Comparison of ENCODE assay signal across 8 mouse cellular contexts in the genomic region with DNA sequence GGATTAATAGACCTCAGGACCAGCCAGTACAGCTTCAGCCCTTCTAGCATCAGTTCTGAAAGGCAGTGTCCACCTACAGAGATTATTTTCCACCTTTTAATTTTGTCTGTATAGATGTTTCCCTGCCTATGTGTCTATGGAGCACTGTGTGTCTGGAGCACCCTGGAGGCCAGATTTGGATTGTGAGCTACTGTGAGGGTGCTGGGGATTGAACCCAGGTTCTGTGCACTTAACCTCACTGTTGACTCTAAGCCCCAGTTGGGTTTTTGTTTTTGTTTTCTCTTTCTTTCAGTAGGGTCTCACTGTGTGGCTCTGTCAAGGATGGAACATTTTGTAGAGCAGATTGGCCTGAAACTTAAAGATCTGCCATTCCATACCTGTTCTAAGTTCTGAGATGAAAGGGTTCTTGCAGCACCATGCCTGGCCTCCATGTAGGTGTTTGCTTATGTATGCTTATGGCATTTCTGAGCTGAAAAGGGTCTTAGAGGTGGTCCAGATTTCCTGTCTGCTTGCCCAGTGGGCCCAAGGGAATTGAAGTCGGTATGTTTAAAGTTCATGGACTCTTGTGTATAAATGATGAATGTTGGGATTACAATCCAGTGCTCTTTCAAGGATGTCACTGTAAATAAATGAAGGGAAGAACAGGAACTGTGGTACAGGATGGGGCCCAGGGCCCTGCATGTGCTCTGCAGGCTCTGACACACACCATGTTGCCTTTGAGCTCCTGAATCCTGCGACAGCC. TPM values are rescaled to one million over a fixed set of nuclear protein-coding genes. Genes with fewer than 3 reads are reported as not detected.
DNase-seq lines count a peak whose midpoint lies in the region; ATAC-seq and TF ChIP-seq lines count a peak whose summit lies in the region.

No protein-coding gene starts in this region.

- peak overlapping the region; percentile 72 for H3K4me2 ChIP-seq in heart, embryonic 15.5 days
- peak overlapping the region; percentile 88 for H3K4me2 ChIP-seq in hindbrain, postnatal 0 days (ENCODE audit: low read depth, low read length)
- H3K4me2 ChIP-seq in midbrain, embryonic 16.5 days (ENCODE audit: low read length) = peak overlapping the region; percentile 93

- WGBS in heart, embryonic 15.5 days = 66% methylated on average over 2 of the region's 2 CpGs
- WGBS in embryonic facial prominence, embryonic 10.5 days = 63% methylated on average over 2 of the region's 2 CpGs
- WGBS in hindbrain, postnatal 0 days = 62% methylated on average over 2 of the region's 2 CpGs
- 57% methylated on average over 2 of the region's 2 CpGs for whole genome bisulfite sequencing in midbrain, embryonic 16.5 days

- H3K9me3 ChIP-seq in heart, embryonic 15.5 days (replicated peaks) = no peaks in the 10 kb centered on the region
- H3K9me3 ChIP-seq in embryonic facial prominence, embryonic 10.5 days = peaks cover 5% of the 10 kb centered on the region; the same call in 1 of the 2 replicates
- H3K9me3 ChIP-seq in hindbrain, postnatal 0 days (ENCODE audit: low read length) = no peaks in the 10 kb centered on the region
- no peaks in the 10 kb centered on the region for H3K9me3 ChIP-seq in midbrain, embryonic 16.5 days (replicated peaks; ENCODE audit: control insufficient read depth, low read length, poor library complexity, severe bottlenecking)

- TF ChIP-seq CTCF in hindbrain, postnatal 0 days (IDR thresholded peaks at IDR 0.05; ENCODE audit: low read depth) = no peak

- H3K27me3 ChIP-seq in heart, embryonic 15.5 days = no peaks in the 10 kb centered on the region
- no peaks in the 10 kb centered on the region for H3K27me3 ChIP-seq in embryonic facial prominence, embryonic 10.5 days (replicated peaks; ENCODE audit: low read depth, poor library complexity, severe bottlenecking)
- H3K27me3 ChIP-seq in hindbrain, postnatal 0 days (ENCODE audit: insufficient read depth, low read length) = no peaks in the 10 kb centered on the region
- no peaks in the 10 kb centered on the region for H3K27me3 ChIP-seq in midbrain, embryonic 16.5 days (ENCODE audit: control insufficient read depth, insufficient read depth, low read depth, low read length)

- H3K36me3 ChIP-seq in heart, embryonic 15.5 days = no peaks in the 10 kb centered on the region
- peaks cover 56% of the 10 kb centered on the region for H3K36me3 ChIP-seq in embryonic facial prominence, embryonic 10.5 days (replicated peaks)
- no peaks in the 10 kb centered on the region for H3K36me3 ChIP-seq in hindbrain, postnatal 0 days (ENCODE audit: insufficient read depth, low read length)
- H3K36me3 ChIP-seq in midbrain, embryonic 16.5 days (ENCODE audit: control insufficient read depth, insufficient read depth, low read length) = peaks cover 1% of the 10 kb centered on the region; the same call in 1 of the 2 replicates

- intact Hi-C loops in heart, postnatal 14 days (cut with DNase I) = loop anchor here (2.0 to 5.0 kb wide), 2 partner anchors 42 to 175 kb away; a partner anchor contains a TSS

- ATAC-seq in heart, embryonic 15.5 days (replicated peaks; ENCODE audit: insufficient number of reproducible peaks, insufficient read depth, low FRiP score, low read depth) = no peak
- no peak for ATAC-seq in hindbrain, postnatal 0 days
- no peak for ATAC-seq in midbrain, embryonic 16.5 days

- DNase-seq in heart, postnatal 14 days = no peak
- DNase-seq in embryonic facial prominence, embryonic 10.5 days (ENCODE audit: low spot score) = no peak
- DNase-seq in hindbrain, postnatal 0 days (ENCODE audit: low spot score) = no peak
- DNase-seq in adrenal gland, postnatal 4 days (ENCODE audit: low spot score in 2 of 2) = no peak
- no peak for DNase-seq in cerebellum, adult 18-20 months
- no peak for DNase-seq in adipocyte (ENCODE audit: low spot score)

- no peak overlapping the region for H3K27ac ChIP-seq in heart, embryonic 15.5 days
- H3K27ac ChIP-seq in embryonic facial prominence, embryonic 10.5 days (replicated peaks) = peak overlapping the region; percentile 40; the same call in 1 of the 2 replicates
- H3K27ac ChIP-seq in hindbrain, postnatal 0 days = no peak overlapping the region
- no peak overlapping the region for H3K27ac ChIP-seq in midbrain, embryonic 16.5 days (ENCODE audit: low read length)

- peak overlapping the region; percentile 83 for H3K4me3 ChIP-seq in heart, embryonic 15.5 days
- H3K4me3 ChIP-seq in embryonic facial prominence, embryonic 10.5 days = peak overlapping the region; percentile 98
- H3K4me3 ChIP-seq in hindbrain, postnatal 0 days (ENCODE audit: low read length) = peak overlapping the region; percentile 98
- peak overlapping the region; percentile 76; the same call in 1 of the 2 replicates for H3K4me3 ChIP-seq in midbrain, embryonic 16.5 days (ENCODE audit: low read depth, low read length)

- peaks cover 30% of the 10 kb centered on the region for H3K4me1 ChIP-seq in heart, embryonic 15.5 days (replicated peaks)
- H3K4me1 ChIP-seq in embryonic facial prominence, embryonic 10.5 days = peaks cover 43% of the 10 kb centered on the region
- peaks cover 17% of the 10 kb centered on the region for H3K4me1 ChIP-seq in hindbrain, postnatal 0 days (ENCODE audit: insufficient read depth, low read length)
- H3K4me1 ChIP-seq in midbrain, embryonic 16.5 days (ENCODE audit: control insufficient read depth, insufficient read depth, low read length) = peaks cover 34% of the 10 kb centered on the region

- H3K9ac ChIP-seq in heart, embryonic 15.5 days = peak overlapping the region; percentile 93
- peak overlapping the region; percentile 94 for H3K9ac ChIP-seq in hindbrain, postnatal 0 days (replicated peaks; ENCODE audit: low read length)
- H3K9ac ChIP-seq in midbrain, embryonic 16.5 days (ENCODE audit: low read depth, low read length) = peak overlapping the region; percentile 84

RNA-seq across cellular contexts. Expression of a gene that starts 2.4 kb away (rescaled TPM):
- polyA plus RNA-seq in heart, embryonic 15.5 days (2015; fragmentation: Nextera tagmentation; extraction: Ambion mirVana) = 20.9 and 25.8 TPM in 2 replicates
- total RNA-seq in heart, postnatal 14 days (2021) = 10 to 100 TPM; 43.1 to 44.9 TPM
- 60.1 and 61.5 TPM in 2 replicates for polyA plus RNA-seq in embryonic facial prominence, embryonic 10.5 days (2016; fragmentation: Nextera tagmentation; extraction: Ambion mirVana)
- total RNA-seq in hindbrain, postnatal 0 days (2014; rRNA removed) = 35.5 and 42.9 TPM in 2 replicates
- polyA plus RNA-seq in hindbrain, postnatal 0 days (2015; fragmentation: Nextera tagmentation; extraction: Ambion mirVana) = 15.8 and 16.7 TPM in 2 replicates
- 19.5 and 26.8 TPM in 2 replicates for polyA plus RNA-seq in midbrain, embryonic 16.5 days (2015; fragmentation: Nextera tagmentation; extraction: Ambion mirVana)
- 10 to 100 TPM; 67.4 to 76.4 TPM for total RNA-seq in adrenal gland, postnatal 4 days (2021)

RNA-seq across cellular contexts. Expression of a gene that starts 21.4 kb away (rescaled TPM):
- 39.3 and 39.4 TPM in 2 replicates for polyA plus RNA-seq in heart, embryonic 15.5 days (2015; fragmentation: Nextera tagmentation; extraction: Ambion mirVana)
- 10 to 100 TPM; 30.0 to 33.1 TPM for total RNA-seq in heart, postnatal 14 days (2021)
- polyA plus RNA-seq in embryonic facial prominence, embryonic 10.5 days (2016; fragmentation: Nextera tagmentation; extraction: Ambion mirVana) = 44.6 and 48.5 TPM in 2 replicates
- total RNA-seq in hindbrain, postnatal 0 days (2014; rRNA removed) = 13.7 and 18.5 TPM in 2 replicates
- polyA plus RNA-seq in hindbrain, postnatal 0 days (2015; fragmentation: Nextera tagmentation; extraction: Ambion mirVana) = 32.5 and 36.4 TPM in 2 replicates
- polyA plus RNA-seq in midbrain, embryonic 16.5 days (2015; fragmentation: Nextera tagmentation; extraction: Ambion mirVana) = 40.4 TPM in 2 replicates
- 10 to 100 TPM; 44.6 to 52.1 TPM for total RNA-seq in adrenal gland, postnatal 4 days (2021)

RNA-seq across cellular contexts. Expression of a gene that starts 40.0 kb away (rescaled TPM):
- 17.2 and 20.2 TPM in 2 replicates for polyA plus RNA-seq in heart, embryonic 15.5 days (2015; fragmentation: Nextera tagmentation; extraction: Ambion mirVana)
- total RNA-seq in heart, postnatal 14 days (2021) = 10 to 100 TPM; 12.3 to 13.5 TPM
- 21.3 and 22.2 TPM in 2 replicates for polyA plus RNA-seq in embryonic facial prominence, embryonic 10.5 days (2016; fragmentation: Nextera tagmentation; extraction: Ambion mirVana)
- total RNA-seq in hindbrain, postnatal 0 days (2014; rRNA removed) = 36.9 and 43.7 TPM in 2 replicates
- 10.7 and 12.3 TPM in 2 replicates for polyA plus RNA-seq in hindbrain, postnatal 0 days (2015; fragmentation: Nextera tagmentation; extraction: Ambion mirVana)
- polyA plus RNA-seq in midbrain, embryonic 16.5 days (2015; fragmentation: Nextera tagmentation; extraction: Ambion mirVana) = 12.9 and 14.5 TPM in 2 replicates
- total RNA-seq in adrenal gland, postnatal 4 days (2021) = 10 to 100 TPM; 22.3 to 26.7 TPM
